Mouse (Mus musculus) kidney, postnatal 0 days (tissue): ENCODE measurements around the gene Ppp1r14a. TPM values are rescaled to one million over a fixed set of nuclear protein-coding genes. Genes with fewer than 3 reads are reported as not detected.
A peak's percentile ranks its signal among the peaks of the same experiment; 100 is the strongest.

Source experiments
- ATAC-seq: fragments of 200-750 bp; cut with Nextera tagmentation; replicated peaks from 2 replicates; pipeline ENCODE4 v1.8.0; 2017; ENCODE audit warnings: low read depth, moderate number of reproducible peaks, moderate TSS enrichment, moderate library complexity; ENCODE audit not compliant: low FRiP score
- DNase-seq: peaks from one replicate; pipeline ENCODE4 v3.0.0-alpha.2; 2016; ENCODE audit warnings: low spot score
- H3K27ac ChIP-seq: fragments of 300-500 bp; sonication (generic); 2 replicates; pipeline ENCODE4 v1.5.1; 2014; ENCODE audit warnings: mild to moderate bottlenecking
- H3K27me3 ChIP-seq: fragments of 300-500 bp; sonication (generic); 2 replicates; pipeline ENCODE4 v1.6.1; 2014; ENCODE audit warnings: low read length, mixed read lengths; ENCODE audit not compliant: insufficient read depth
- H3K36me3 ChIP-seq: fragments of 300-500 bp; sonication (generic); 2 replicates; pipeline ENCODE4 v1.6.1; 2014; ENCODE audit warnings: low read length, mixed read lengths; ENCODE audit not compliant: insufficient read depth
- H3K4me1 ChIP-seq: fragments of 300-500 bp; sonication (generic); replicated peaks from 2 replicates; pipeline ENCODE4 v1.6.1; 2014; ENCODE audit warnings: antibody characterized with exemption, low read length, mixed read lengths; ENCODE audit not compliant: insufficient read depth
- H3K4me2 ChIP-seq: fragments of 300-500 bp; sonication (generic); 2 replicates; pipeline ENCODE4 v1.6.1; 2014; ENCODE audit warnings: mild to moderate bottlenecking, low read length, moderate library complexity, mixed read lengths
- H3K4me3 ChIP-seq: fragments of 300-500 bp; sonication (generic); replicated peaks from 2 replicates; pipeline ENCODE4 v1.5.1; 2014; ENCODE audit warnings: low read depth, low read length
- H3K9ac ChIP-seq: fragments of 300-500 bp; sonication (generic); 2 replicates; pipeline ENCODE4 v1.6.1; 2014; ENCODE audit warnings: low read depth, low read length
- H3K9me3 ChIP-seq: fragments of 300-500 bp; sonication (generic); replicated peaks from 2 replicates; pipeline ENCODE4 v1.6.1; 2016; ENCODE audit warnings: low read length, inconsistent platforms, mixed read lengths
- CTCF ChIP-seq: IDR thresholded peaks from 2 replicates; pipeline ENCODE4 v1.5.1; 2016; ENCODE audit warnings: antibody characterized with exemption, low read depth, mild to moderate bottlenecking, moderate library complexity
- WGBS: fragments of 180-500 bp; shearing (Covaris S2); extraction: QIAGEN DNeasy Blood & Tissue Kit; methylation state at CpG from one replicate; pipeline ENCODE4 v1.1.7; 2014; 5-methylcytosine and 5-hydroxymethylcytosine counted together
- polyA plus RNA-seq: library from polyadenylated mRNA; unstranded; fragments of >200 nt; fragmentation: Nextera tagmentation; extraction: Ambion mirVana; gene quantifications from 2 replicates; pipeline ENCODE4 v1.2.1, GENCODE M21; 2015

The Ppp1r14a gene
- polyA plus RNA-seq, 1 experiment from 2014 or later: 25.0 TPM

DNA sequence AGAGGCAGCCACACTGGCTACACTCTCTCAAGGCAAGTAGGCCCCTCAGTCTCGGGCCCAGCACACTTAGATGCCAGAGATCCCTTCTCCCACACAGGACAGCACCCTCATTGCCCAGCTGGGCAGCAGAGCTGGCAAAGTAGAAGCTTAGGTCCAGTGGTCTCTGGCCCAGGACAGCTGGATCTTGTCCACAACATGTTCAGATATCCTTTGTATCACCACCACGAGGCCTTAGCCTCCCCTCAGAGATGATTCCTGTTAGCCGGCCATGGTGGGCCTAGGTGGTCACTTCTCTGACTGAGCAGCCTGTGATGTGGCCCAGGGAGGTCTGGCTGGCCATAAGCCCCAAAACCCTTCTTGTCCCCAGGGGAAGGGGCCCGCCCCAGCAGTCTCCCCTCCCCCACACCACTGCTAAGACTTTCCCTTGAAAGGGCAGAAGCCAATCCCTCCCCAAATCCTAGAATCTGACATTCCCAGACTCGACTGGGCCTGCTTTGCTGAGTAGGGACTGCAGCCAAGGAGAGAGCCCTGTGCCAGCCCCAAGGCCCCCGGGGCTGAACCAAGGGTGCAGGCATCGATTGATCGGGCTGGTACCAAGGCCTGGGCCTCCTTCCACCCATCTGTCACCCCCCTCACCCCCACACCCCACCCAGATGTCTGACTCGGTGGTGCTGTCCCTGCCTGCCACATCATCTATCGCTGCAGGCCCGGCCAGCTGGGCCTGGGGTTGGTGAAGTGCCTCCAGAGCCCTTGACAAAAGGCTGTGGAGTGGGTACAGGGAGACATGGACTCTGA lies 1.8 kb downstream of the Ppp1r14a start:
- no peak overlapping the region for H3K4me3 ChIP-seq
- H3K27ac ChIP-seq: peak overlapping the region; percentile 75
- no peak overlapping the region for H3K9ac ChIP-seq
- WGBS: 40% methylated on average over 11 of the region's 11 CpGs
- no peaks in the 10 kb centered on the region for H3K9me3 ChIP-seq
- H3K4me1 ChIP-seq: peaks cover 26% of the 10 kb centered on the region
- H3K4me2 ChIP-seq: peak overlapping the region; percentile 88
- no peaks in the 10 kb centered on the region for H3K36me3 ChIP-seq
- DNase-seq: no peak
- no peak for ATAC-seq
- H3K27me3 ChIP-seq: no peaks in the 10 kb centered on the region
- TF ChIP-seq CTCF: no peak

DNA sequence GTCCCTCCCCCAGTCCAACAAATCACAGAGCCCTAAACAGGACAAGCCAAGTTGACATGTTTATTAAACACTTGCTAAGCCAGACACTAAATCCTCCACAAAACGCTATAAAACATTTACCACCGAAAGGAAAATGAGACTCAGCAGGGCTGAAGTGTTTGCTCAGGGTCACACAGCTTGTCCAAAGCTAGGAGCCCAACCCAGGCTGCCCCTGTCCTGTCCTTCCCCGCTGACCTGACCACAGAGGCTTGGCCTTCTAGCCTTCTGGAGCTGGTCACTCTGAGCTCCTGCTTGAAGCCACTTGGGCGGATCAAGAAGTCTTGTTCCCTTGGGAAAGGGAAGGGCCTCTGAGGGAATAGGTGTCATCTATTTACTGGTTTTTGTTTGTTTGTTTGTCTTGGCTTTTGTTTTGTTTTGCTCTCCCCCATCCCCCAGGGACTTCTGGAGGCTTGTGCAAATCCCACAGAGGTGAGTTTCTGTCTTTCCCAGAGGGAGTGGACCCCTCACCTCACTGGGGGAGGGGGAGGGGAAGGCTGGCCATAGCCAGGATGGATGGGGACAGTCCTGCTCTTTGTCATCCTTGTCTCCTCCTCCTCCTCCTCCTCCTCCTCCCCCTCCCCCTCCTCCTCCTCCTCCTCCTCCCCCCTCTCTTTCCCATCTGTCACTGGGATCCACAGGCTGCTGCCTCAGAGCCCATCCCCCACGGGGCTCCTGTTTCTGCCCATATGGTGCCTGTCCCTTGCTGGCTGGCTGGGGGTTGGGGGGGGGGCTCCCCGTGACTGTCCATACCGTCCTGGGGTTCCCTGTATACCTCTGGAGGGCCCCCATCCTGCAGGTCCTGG lies 2.7 kb downstream of the Ppp1r14a start:
- Histone ChIP-seq H3K4me1 (peaks cover 26% of the 10 kb centered on the region), H3K27me3 (no peaks in the 10 kb centered on the region), H3K4me2 (peak overlapping the region; percentile 88), H3K27ac (peak overlapping the region; percentile 77), H3K36me3 (no peaks in the 10 kb centered on the region), H3K9me3 (no peaks in the 10 kb centered on the region), H3K4me3 (no peak overlapping the region), H3K9ac (no peak overlapping the region)
- TF ChIP-seq CTCF: no peak
- no peak for ATAC-seq
- peak; percentile 72 for DNase-seq
- 25% methylated on average over 5 of the region's 7 CpGs for WGBS

DNA sequence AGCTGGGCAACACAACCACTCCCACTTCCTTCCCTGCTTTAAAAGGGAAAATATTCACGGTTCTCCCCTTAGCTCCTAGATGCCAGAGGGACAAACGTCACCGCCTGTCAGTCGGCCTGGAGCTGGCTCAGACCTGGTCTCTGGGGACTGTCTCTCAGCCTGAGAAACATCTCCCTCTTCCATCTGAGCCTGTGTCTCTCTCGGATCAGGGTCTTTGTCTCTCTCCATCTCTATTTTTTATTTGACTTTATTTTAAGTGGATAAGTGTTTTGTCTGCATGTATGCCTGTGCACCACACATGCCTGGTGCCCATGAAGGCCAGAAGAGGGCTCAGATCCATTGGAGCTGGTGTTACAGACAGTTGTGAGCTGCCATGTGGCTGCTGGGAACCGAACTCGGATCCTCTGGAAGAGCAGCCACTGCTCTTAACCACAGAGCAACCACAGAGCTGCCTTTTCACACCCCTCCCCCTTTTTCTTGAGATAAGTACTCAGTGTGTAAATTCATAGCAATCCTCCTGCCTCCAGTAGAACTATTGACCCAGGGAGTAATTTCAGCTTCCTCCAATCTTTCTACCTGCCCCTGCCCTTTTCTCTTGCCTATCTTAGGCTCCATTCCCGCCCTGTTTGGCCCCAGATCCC lies 3.5 kb downstream of the Ppp1r14a start:
- no peak for ATAC-seq
- no peak overlapping the region for H3K9ac ChIP-seq

DNA sequence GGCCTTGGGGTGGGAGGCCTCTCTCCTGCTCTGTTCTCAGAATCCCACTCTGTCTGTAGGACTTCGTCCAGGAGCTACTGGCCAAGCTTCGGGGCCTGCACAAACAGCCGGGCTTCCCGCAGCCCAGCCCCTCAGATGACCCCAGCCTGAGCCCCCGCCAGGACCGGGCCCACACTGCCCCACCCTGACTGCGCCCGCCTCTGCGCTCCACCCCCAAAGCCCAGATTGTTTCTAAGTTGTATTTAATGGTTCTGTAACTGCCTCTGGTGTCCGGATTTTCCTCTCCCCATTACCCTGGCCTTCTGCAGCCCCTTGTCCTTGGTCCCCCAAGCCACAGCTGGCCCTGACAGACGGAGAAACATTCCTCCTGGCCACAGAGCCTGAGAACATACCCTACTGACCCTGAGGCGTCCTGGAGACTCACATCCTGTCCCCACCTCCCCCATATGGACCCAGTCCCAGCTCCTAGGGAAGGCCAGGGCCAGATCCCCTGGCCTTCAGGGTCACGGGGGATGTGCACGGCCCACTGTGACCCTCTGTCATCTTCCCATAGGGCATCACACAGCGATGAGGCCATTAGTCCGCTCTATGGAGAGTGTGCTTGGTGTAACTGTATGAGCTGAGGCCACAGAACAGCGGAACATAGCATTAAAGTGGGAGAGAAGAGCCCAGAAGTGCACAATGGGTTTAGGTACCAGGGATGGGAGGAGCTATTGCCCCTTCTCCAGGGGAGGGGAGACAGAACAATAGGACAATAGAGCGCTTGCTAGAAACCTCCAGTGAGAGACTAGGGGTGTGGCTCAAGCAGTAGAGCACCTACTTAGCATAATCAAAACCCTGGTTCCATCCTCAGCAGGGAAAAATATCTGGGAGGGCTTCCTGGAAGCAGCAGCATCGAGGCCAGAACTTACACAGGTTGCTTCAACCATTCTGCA lies 4.3 kb downstream of the Ppp1r14a start:
- peaks cover 26% of the 10 kb centered on the region for H3K4me1 ChIP-seq
- DNase-seq (peak; percentile 74), ATAC-seq (peak; percentile 33; the same call in 1 of the 2 replicates)
- no peak overlapping the region for H3K9ac ChIP-seq
- H3K4me3 ChIP-seq: no peak overlapping the region
- no peaks in the 10 kb centered on the region for H3K36me3 ChIP-seq
- H3K27me3 ChIP-seq: no peaks in the 10 kb centered on the region
- peak overlapping the region; percentile 77 for H3K27ac ChIP-seq
- no peak for TF ChIP-seq CTCF
- H3K4me2 ChIP-seq: no peak overlapping the region
- H3K9me3 ChIP-seq: no peaks in the 10 kb centered on the region
- 31% methylated on average over 19 of the region's 19 CpGs for WGBS

More for the DNA sequence above, 3.5 kb downstream of the Ppp1r14a start:
- DNase-seq: no peak
- Histone ChIP-seq H3K4me3 (no peak overlapping the region), H3K36me3 (no peaks in the 10 kb centered on the region), H3K27ac (peak overlapping the region; percentile 77), H3K4me2 (no peak overlapping the region), H3K4me1 (peaks cover 26% of the 10 kb centered on the region), H3K27me3 (no peaks in the 10 kb centered on the region), H3K9me3 (no peaks in the 10 kb centered on the region)
- no peak for TF ChIP-seq CTCF
- 25% methylated on average over 8 of the region's 8 CpGs for WGBS

DNA sequence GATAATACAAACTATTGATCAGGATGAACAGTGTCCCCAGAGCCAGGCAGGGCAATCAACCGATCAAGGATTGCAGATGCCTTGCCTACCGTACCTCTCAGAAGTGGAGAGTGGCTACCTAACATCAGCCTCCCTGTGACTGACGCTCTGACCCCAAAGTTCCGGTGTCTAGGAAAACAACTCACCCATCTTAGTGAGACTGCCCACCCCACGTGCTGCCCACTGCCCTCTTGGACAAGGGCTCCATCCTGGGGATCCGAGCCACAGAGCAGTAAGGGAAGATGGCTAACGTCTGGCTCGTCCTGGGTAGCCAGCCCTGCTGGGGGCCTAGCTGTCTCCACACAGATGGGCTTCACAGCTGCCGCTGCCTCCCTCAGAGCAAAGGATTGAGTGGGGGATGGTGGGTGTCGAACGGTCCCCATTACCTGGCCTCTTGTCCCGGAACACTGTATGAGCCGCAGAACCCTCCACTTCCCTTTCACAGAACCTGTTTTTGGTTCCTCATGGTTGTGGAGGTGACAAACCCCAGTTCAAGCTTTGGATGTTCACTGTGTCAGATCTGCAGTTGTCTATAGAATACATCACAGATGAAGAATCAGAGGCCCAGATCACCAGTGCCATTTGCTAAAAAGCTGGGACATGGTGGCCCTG lies 5.1 kb downstream of the Ppp1r14a start:
- Histone ChIP-seq H3K4me3 (no peak overlapping the region), H3K27me3 (no peaks in the 10 kb centered on the region), H3K36me3 (no peaks in the 10 kb centered on the region), H3K27ac (no peak overlapping the region), H3K4me1 (peaks cover 23% of the 10 kb centered on the region), H3K9ac (no peak overlapping the region), H3K4me2 (no peak overlapping the region), H3K9me3 (no peaks in the 10 kb centered on the region)
- TF ChIP-seq CTCF: no peak
- DNase-seq (no peak), ATAC-seq (no peak)
- WGBS: 70% methylated on average over 13 of the region's 13 CpGs
